Mouse (Mus musculus) limb, embryonic 15.5 days (tissue): Measurements from ENCODE around the gene Gm21762. TPM values are rescaled to one million over a fixed set of nuclear protein-coding genes. Genes with fewer than 3 reads are reported as not detected.
"Not testable (repeated sequence)": the region's sequence is repeated elsewhere in the genome, so short reads cannot be mapped to it uniquely, and the experiment has no call there.

Experiments
- ATAC-seq: fragments of 200-750 bp; cut with Nextera tagmentation; 2 replicates; pipeline ENCODE4 v1.8.0; 2017; ENCODE audit warnings: low read depth, moderate TSS enrichment; ENCODE audit not compliant: insufficient number of reproducible peaks, low FRiP score, low TSS enrichment
- H3K27ac ChIP-seq: fragments of 300-500 bp; sonication (generic); 2 replicates; pipeline ENCODE4 v1.5.1; 2015; ENCODE audit warnings: moderate library complexity, mild to moderate bottlenecking, inconsistent platforms
- H3K27me3 ChIP-seq: fragments of 300-500 bp; sonication (generic); 2 replicates; pipeline ENCODE4 v1.6.1; 2015; ENCODE audit warnings: inconsistent platforms
- H3K36me3 ChIP-seq: fragments of 300-500 bp; sonication (generic); 2 replicates; pipeline ENCODE4 v1.6.1; 2015; ENCODE audit warnings: inconsistent platforms
- H3K4me1 ChIP-seq: fragments of 300-500 bp; sonication (generic); 2 replicates; pipeline ENCODE4 v1.6.1; 2015; ENCODE audit warnings: inconsistent platforms
- H3K4me2 ChIP-seq: fragments of 300-500 bp; sonication (generic); 2 replicates; pipeline ENCODE4 v1.6.1; 2015; ENCODE audit warnings: mild to moderate bottlenecking, inconsistent platforms
- H3K4me3 ChIP-seq: fragments of 300-500 bp; sonication (generic); 2 replicates; pipeline ENCODE4 v1.5.1; 2015; ENCODE audit warnings: mild to moderate bottlenecking, inconsistent platforms
- H3K9ac ChIP-seq: fragments of 300-500 bp; sonication (generic); 2 replicates; pipeline ENCODE4 v1.6.1; 2015; ENCODE audit warnings: inconsistent platforms
- H3K9me3 ChIP-seq: fragments of 300-500 bp; sonication (generic); 2 replicates; pipeline ENCODE4 v1.6.1; 2016; ENCODE audit warnings: inconsistent platforms
- WGBS: fragments of 180-500 bp; shearing (Covaris S2); methylation state at CpG from one replicate; pipeline ENCODE4 v1.1.7; 2015; 5-methylcytosine and 5-hydroxymethylcytosine counted together
- polyA plus RNA-seq: library from polyadenylated mRNA; unstranded; fragments of >200 nt; fragmentation: Nextera tagmentation; extraction: Ambion mirVana; gene quantifications from 2 replicates; pipeline ENCODE4 v1.2.1, GENCODE M21; 2015

Gm21762 gene
- polyA plus RNA-seq, 1 experiment from 2014 or later = not detected

DNA sequence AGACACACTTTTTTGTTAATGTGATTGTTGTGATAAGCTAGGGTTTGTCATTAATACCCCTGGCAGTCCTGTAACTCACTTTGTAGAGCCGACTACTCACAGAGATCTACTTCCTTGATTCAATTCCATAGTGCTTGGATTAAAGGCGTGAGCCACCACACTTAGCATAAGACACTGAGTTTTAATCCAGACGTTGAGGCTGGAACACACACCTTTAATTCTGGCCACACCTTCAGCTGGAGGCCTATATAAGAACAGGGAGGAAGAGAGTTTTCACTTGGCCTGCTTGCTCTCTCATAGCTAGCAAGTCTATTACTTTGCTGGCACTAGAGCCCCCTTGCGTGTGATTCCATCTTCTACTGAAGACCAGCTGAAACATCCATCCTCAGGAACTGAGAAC lies 43.6 kb downstream of the Gm21762 start, which contains the start of gene Gm21818:
Gene Gm21818 (plus strand): TSS at position 301 of the 400 bp plus-strand sequence.
- H3K4me1 ChIP-seq, H3K4me3 ChIP-seq, H3K4me2 ChIP-seq, H3K27me3 ChIP-seq, H3K9ac ChIP-seq, H3K36me3 ChIP-seq, H3K27ac ChIP-seq, H3K9me3 ChIP-seq, ATAC-seq: not testable (repeated sequence)
- 78% methylated on average over 4 of the region's 4 CpGs for WGBS

DNA sequence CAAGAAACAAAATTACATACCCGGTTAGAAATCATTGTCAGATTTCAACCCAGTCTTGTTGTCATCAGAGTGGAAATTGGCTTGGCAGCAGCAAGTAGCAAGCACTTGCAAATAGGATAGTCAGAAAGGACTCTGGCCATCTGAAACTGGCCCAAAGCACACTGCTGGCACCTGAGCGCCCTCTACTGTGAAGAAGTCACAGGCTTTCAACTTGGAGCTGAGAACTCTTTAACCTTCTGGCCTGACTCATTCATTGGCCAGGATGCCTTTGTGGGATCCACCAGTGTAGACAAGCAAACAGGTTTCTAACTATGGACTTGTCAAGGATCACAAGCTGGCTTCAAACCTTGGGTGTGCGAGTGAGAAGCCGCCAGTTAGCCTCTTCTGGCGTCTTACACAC lies 47.4 kb downstream of the Gm21762 start:
- not testable (repeated sequence) for H3K9me3 ChIP-seq, H3K27me3 ChIP-seq, H3K36me3 ChIP-seq, H3K27ac ChIP-seq, H3K4me3 ChIP-seq, H3K4me2 ChIP-seq, H3K4me1 ChIP-seq, H3K9ac ChIP-seq, ATAC-seq
- WGBS = 50% methylated on average over 5 of the region's 5 CpGs

Other genes with a start within 250 kb of the Gm21762 start
- not detected in 2 replicates for gene Gm36079, start 188.9 kb downstream of the Gm21762 start, polyA plus RNA-seq
- gene Gm21188, start 163.8 kb downstream of the Gm21762 start, polyA plus RNA-seq = 0.23 TPM in 1 of 2 replicates, not detected in the other
- not detected in 2 replicates for gene Gm20767, start 75.7 kb downstream of the Gm21762 start, polyA plus RNA-seq
- not detected in 2 replicates for gene Gm21818, start 43.5 kb downstream of the Gm21762 start, polyA plus RNA-seq
- not detected in 2 replicates for gene Gm21731, start 23.2 kb upstream of the Gm21762 start, polyA plus RNA-seq
- gene AF067061, start 47.2 kb upstream of the Gm21762 start, polyA plus RNA-seq = not detected in 2 replicates
- gene BC147527, start 84.4 kb upstream of the Gm21762 start, polyA plus RNA-seq = 0.14 and 0.35 TPM in 2 replicates
- gene Tcstv3, start 100.9 kb upstream of the Gm21762 start, polyA plus RNA-seq = not detected in 2 replicates